Mouse (Mus musculus): ENCODE measurements around the gene Mtss1l. TPM values are rescaled to one million over a fixed set of nuclear protein-coding genes. Genes with fewer than 3 reads are reported as not detected.

Gene Mtss1l
- polyA plus RNA-seq, 1 experiment from 2014 or later: 3.7 TPM

DNA sequence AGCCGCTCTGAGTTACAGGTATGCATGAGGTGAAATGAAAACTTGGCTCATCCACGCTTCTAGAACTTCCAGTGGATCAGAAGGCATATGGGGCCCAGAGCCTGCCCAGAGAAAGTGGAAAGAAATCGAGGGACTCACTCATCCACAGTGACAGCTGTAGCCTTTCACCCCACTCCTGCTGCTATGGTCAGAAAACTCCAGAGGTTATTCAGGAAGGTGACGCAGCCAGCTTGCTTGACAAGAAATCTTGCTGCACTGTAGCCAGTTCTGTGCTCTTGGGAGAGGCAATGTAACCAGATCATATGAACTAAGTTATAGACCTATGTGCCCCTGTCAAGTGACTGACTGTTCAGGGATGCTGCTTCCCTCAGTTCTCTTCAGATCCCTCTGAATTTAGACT, 25.2 kb upstream of the Mtss1l start:
- Histone ChIP-seq H3K36me3 (peaks cover 72% of the 10 kb centered on the region), H3K4me2 (no peak overlapping the region), H3K27me3 (replicated peaks) (no peaks in the 10 kb centered on the region), H3K27ac (no peak overlapping the region), H3K9ac (no peak overlapping the region), H3K4me3 (no peak overlapping the region), H3K9me3 (replicated peaks) (no peaks in the 10 kb centered on the region), H3K4me1 (no peaks in the 10 kb centered on the region)
- ATAC-seq: no peak
- WGBS (ENCODE audit: insufficient replicate concordance): 74% methylated on average over 4 of the region's 4 CpGs

DNA sequence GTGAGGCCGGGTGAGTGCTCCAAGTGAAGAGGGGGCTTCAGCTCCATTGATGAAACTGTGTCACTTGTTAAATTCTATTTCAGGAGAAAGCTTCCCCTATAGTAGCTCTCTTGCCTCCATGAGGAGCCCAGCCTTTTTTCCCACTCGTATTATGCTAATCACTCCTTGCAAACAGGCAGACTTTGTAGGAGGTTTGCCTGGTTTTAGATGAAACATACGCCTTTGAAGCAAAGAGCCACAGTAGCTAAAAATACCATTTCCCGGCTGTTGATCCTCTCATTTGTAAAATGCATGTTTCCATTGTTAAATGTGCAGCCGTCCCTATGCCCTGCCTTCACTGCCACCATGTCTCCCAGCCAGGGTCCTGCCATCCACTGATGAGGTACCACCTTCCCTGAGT, 23.7 kb upstream of the Mtss1l start:
- H3K4me1 ChIP-seq: no peaks in the 10 kb centered on the region
- no peaks in the 10 kb centered on the region for H3K9me3 ChIP-seq (replicated peaks)
- no peak overlapping the region for H3K4me2 ChIP-seq
- no peak overlapping the region for H3K4me3 ChIP-seq
- ATAC-seq: no peak
- no peaks in the 10 kb centered on the region for H3K27me3 ChIP-seq (replicated peaks)
- H3K36me3 ChIP-seq: peaks cover 70% of the 10 kb centered on the region
- no peak overlapping the region for H3K27ac ChIP-seq
- WGBS (ENCODE audit: insufficient replicate concordance): 75% methylated on average over 5 of the region's 5 CpGs
- H3K9ac ChIP-seq: no peak overlapping the region

DNA sequence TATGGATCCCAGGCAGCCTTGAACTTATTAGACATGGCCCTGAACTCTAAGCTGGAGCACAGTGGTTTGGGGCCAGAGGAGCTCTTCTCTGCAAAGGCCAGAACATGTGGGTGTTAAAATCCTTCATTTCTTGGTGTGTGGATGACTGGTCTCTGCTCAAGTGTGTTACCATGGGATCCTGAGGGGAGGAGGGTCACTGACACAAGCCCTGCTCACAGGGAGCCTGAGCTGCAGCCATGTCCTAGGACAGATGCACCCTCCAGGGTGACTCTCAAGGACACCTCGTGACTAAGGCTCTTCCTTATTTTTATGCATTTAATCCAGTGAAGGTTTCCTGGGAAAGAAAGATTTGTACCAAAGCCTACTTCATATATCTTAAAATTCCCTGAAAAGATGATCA, 23.2 kb upstream of the Mtss1l start:
- H3K4me3 ChIP-seq: no peak overlapping the region
- ATAC-seq: no peak
- no peak overlapping the region for H3K27ac ChIP-seq
- no peaks in the 10 kb centered on the region for H3K4me1 ChIP-seq
- H3K27me3 ChIP-seq (replicated peaks): no peaks in the 10 kb centered on the region
- no peaks in the 10 kb centered on the region for H3K9me3 ChIP-seq (replicated peaks)
- H3K4me2 ChIP-seq: no peak overlapping the region
- H3K36me3 ChIP-seq: peaks cover 68% of the 10 kb centered on the region
- 63% methylated on average over 1 of the region's 1 CpGs for WGBS (ENCODE audit: insufficient replicate concordance)
- H3K9ac ChIP-seq: no peak overlapping the region

DNA sequence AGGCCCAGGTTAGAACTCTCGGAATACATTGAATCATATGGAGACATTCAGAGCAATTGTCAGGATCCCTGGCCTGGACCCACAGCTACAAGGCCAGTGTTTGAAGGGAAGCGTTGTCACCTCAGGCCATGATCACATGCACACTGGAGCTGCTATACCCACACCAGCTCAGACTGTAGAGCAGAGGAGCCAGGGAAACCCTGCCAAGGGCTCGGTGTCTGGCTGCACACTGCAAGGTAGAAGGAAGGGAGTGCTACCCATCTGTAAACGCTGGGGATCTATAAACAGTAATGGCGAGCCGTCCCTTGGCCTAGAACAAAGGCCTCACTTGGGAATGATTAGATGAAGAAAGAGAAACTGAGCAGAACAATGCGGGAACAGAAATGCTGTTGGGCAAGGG, 21.8 kb upstream of the Mtss1l start:
- 85% methylated on average over 7 of the region's 7 CpGs for WGBS (ENCODE audit: insufficient replicate concordance)
- Histone ChIP-seq H3K27me3 (replicated peaks) (no peaks in the 10 kb centered on the region), H3K4me2 (no peak overlapping the region), H3K9me3 (replicated peaks) (no peaks in the 10 kb centered on the region), H3K36me3 (peaks cover 62% of the 10 kb centered on the region), H3K9ac (no peak overlapping the region), H3K4me3 (no peak overlapping the region), H3K27ac (no peak overlapping the region), H3K4me1 (no peaks in the 10 kb centered on the region)
- ATAC-seq: no peak

DNA sequence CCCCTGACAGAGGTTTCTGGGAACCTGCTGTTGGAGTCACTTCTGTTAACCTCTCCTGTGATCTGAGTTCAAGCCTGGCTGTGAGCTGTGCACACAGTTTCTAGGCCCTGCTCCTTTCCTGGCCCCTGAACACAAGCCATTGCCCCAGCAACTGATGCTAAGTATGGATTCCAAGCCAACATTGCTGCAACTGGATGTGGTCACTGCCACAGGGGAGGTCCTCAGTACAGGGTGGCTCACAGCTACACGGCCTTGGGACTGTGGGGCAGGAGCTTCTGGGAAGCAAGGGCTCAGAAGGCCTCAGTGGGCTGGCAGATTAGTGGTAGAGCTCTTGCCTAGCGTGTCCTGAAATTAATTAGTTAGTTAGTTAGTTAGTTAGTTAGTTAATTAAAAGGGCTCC, 20.7 kb upstream of the Mtss1l start:
- WGBS (ENCODE audit: insufficient replicate concordance): 79% methylated on average over 2 of the region's 2 CpGs
- no peak for ATAC-seq
- no peak overlapping the region for H3K27ac ChIP-seq

DNA sequence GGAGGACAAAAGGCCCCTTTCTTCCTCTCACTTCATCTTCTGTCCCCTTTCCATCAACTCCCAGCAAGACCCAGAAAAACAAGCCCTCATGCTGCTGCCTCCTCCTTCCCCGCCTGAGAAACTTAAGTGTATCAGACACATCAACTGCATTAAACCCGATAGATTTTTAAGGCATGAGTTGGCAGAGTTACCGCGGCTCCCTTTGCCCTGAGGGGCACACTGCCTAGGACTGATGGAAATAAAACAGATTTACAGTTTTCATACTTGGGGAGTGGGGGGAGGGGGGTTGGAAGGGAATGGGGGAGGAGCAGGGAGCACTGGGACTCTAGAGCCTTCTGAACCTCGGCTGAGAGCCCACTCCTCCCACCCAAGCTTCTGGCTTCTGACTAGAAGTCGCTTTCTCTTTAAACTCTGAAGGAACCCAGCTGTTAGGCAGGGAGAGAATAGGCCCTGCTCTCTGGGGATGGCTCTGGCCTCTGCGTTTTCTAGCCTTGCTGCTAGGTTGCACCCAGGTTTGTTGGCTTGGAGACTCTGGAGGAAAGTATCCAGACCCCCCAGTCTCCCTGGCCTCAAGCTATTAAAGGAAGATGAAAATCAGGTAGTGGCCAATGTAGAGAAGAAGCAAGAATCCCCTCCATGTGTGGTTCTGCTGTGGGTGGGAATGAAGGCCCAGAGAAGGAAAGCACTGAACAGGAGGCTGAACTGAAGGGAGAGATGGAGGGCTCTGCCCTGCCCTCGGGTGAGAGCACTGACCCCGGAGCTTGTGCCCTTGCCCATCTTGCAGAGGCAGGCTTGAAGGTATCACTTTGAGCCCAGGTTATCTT, 18.4 kb upstream of the Mtss1l start:
- Histone ChIP-seq H3K4me3 (no peak overlapping the region), H3K4me1 (no peaks in the 10 kb centered on the region)
- 68% methylated on average over 9 of the region's 9 CpGs for WGBS (ENCODE audit: insufficient replicate concordance)

More for the DNA sequence above, 20.7 kb upstream of the Mtss1l start:
- Histone ChIP-seq H3K4me2 (no peak overlapping the region), H3K36me3 (peaks cover 56% of the 10 kb centered on the region), H3K9me3 (replicated peaks) (no peaks in the 10 kb centered on the region), H3K4me1 (no peaks in the 10 kb centered on the region), H3K27me3 (replicated peaks) (no peaks in the 10 kb centered on the region), H3K4me3 (no peak overlapping the region), H3K9ac (no peak overlapping the region)

DNA sequence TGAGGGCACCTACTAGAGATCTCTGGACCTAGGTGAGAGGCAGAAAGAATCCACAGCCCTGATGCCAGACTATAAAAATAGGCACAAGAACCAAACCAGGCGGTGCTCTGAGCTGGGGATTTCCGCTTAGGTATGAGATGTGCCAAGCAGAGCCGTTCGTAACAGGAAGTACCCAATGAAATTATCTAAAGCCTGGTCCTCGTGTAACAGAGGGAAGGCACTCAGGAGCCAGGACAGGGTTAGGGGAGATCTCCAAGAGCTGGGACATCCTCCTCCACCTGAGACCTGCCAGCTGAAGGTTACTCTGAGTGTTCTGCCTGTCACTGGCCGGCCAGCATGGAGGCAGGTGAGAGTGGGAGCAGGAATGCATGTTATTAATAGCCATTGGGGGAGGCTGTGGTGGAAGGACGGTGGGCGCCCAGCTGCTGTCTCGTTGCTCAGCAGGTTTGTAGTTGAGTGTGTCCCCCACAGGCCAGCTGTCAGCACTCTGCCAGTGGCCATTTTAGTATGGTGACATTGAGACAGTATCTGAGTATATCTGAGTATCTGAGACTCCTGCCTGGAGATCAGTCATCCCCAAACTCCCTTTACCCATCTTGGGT, 17.7 kb upstream of the Mtss1l start:
- WGBS (ENCODE audit: insufficient replicate concordance): 76% methylated on average over 9 of the region's 9 CpGs
- no peaks in the 10 kb centered on the region for H3K27me3 ChIP-seq (replicated peaks)
- no peaks in the 10 kb centered on the region for H3K9me3 ChIP-seq (replicated peaks)
- H3K4me3 ChIP-seq: no peak overlapping the region
- peaks cover 40% of the 10 kb centered on the region for H3K36me3 ChIP-seq
- no peak overlapping the region for H3K4me2 ChIP-seq
- no peaks in the 10 kb centered on the region for H3K4me1 ChIP-seq
- H3K9ac ChIP-seq: no peak overlapping the region
- H3K27ac ChIP-seq: no peak overlapping the region
- no peak for ATAC-seq

More for the DNA sequence above, 18.4 kb upstream of the Mtss1l start:
- no peak for ATAC-seq
- Histone ChIP-seq H3K9me3 (replicated peaks) (no peaks in the 10 kb centered on the region), H3K36me3 (peaks cover 40% of the 10 kb centered on the region), H3K9ac (no peak overlapping the region), H3K27me3 (replicated peaks) (no peaks in the 10 kb centered on the region), H3K4me2 (no peak overlapping the region), H3K27ac (no peak overlapping the region)

DNA sequence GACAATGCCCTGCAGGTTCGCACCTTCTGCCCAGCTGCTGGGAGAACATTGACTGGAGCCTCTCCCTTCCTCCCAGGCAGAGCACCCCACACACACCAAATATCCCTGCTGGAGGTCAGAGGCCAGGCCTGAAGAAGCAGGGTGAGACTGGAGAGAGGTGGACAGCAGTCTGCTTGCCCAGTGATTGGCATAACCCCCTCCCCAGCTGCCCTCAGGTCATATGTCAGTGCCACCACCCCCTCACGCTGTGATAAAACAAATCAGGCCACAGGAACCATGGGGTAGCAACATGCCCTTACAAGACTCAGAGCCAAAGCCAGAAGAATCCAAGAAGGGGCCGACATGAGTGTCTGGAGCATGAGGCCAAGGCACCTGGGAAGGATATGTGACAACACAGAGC, 17.2 kb upstream of the Mtss1l start:
- Histone ChIP-seq H3K9me3 (replicated peaks) (no peaks in the 10 kb centered on the region), H3K4me2 (no peak overlapping the region), H3K36me3 (peaks cover 39% of the 10 kb centered on the region), H3K9ac (no peak overlapping the region), H3K4me3 (no peak overlapping the region), H3K27ac (no peak overlapping the region), H3K4me1 (no peaks in the 10 kb centered on the region), H3K27me3 (replicated peaks) (no peaks in the 10 kb centered on the region)
- 80% methylated on average over 3 of the region's 3 CpGs for WGBS (ENCODE audit: insufficient replicate concordance)
- no peak for ATAC-seq

DNA sequence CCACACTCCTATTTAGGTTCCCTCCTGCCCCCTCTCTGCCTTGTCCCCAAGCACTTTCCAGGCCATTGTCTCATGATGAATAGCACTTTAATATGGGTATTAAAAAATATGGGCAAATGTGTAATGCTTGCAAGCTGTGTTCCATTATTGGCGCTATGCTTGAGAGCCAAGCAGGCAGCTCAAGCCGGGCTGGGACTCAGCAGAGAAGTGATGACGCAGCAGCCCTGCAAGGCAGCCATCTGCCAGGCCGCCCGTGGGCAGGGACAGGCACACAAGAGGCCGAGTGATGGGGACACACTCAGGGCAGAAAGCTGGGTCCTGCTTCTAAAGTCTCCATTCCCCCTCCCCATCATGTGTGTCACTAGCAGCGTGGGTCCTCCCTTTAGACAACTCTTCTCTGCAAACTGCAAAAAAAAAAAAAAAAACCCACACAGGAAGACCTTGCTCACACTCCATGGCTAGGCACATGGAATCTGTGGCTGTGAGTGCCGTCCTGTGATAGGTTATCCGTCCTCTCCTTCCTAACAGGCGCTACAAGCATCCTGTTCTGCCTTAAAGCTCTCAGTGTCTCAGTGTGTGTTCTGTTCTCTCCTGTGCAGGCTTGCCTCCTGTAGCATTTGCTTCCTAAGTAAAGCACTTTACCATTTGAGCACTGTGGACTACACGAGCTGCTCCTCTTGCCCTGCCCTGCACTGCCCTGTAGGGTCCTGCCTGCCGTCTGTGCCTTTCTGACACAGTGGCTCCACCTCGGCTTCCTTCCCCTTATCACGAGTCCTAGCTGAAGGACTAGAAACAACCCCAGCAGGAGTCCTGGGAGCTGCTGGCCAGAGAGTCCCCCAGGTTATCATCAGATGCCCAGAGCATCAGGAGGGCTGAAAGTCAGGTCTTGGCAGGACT, 15.6 kb upstream of the Mtss1l start:
- WGBS (ENCODE audit: insufficient replicate concordance): 61% methylated on average over 14 of the region's 14 CpGs
- no peak for ATAC-seq
- Histone ChIP-seq H3K36me3 (peaks cover 37% of the 10 kb centered on the region), H3K4me3 (no peak overlapping the region), H3K4me2 (no peak overlapping the region), H3K9me3 (replicated peaks) (no peaks in the 10 kb centered on the region), H3K9ac (no peak overlapping the region), H3K27ac (no peak overlapping the region), H3K4me1 (no peaks in the 10 kb centered on the region), H3K27me3 (replicated peaks) (no peaks in the 10 kb centered on the region)

DNA sequence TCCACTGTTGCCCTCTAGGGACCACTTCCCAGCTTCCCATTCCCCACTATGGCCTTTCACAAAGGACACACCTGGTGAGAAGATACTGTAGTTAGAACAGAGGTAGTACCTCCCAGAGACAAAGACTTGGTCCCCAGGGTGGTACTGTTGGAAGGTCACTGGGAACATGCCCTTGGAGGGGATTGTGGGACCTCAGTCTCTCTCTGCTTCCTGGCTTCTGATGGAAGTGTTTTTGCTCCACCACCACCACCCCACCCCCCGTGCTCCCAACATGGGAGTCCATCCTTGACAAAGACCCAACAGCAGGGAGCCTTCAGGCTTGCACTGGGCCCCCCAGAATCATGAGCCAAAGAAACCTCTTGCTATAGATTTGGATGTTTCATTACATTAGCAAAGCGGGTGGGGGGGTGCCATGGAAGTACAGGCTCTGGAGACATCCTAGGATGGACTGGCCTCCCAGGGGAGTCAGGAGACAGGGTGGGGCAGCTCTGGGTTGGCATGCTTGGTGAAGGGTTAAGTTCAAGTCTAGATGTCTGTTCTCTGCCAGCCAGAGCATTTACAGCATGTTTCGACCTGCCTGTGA, 14.9 kb upstream of the Mtss1l start:
- Histone ChIP-seq H3K4me1 (no peaks in the 10 kb centered on the region), H3K4me3 (no peak overlapping the region), H3K4me2 (no peak overlapping the region), H3K27me3 (replicated peaks) (no peaks in the 10 kb centered on the region), H3K9ac (no peak overlapping the region), H3K36me3 (peaks cover 39% of the 10 kb centered on the region), H3K9me3 (replicated peaks) (no peaks in the 10 kb centered on the region), H3K27ac (no peak overlapping the region)
- WGBS (ENCODE audit: insufficient replicate concordance): 85% methylated on average over 3 of the region's 3 CpGs
- ATAC-seq: no peak

DNA sequence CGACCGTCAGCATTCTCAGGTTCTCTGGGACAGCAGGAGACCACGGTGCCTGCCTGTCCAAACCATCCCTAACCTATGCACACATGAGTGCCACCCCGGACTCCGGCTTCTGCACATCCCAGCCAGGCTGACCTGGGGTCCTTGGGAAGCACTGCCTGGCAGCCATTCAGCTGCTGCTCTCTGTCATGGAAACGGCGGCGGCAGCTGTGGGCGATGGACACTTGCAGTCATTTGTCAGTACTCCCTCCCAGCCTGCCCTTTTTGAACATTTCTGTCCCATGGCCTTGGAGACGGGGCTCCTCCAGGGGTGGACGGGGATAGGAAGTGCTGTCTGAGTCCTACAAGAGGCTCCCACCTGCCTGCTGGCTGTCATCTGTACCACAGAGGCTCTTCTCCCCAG, 12.8 kb upstream of the Mtss1l start:
- Histone ChIP-seq H3K27me3 (replicated peaks) (no peaks in the 10 kb centered on the region), H3K36me3 (peaks cover 55% of the 10 kb centered on the region), H3K27ac (no peak overlapping the region), H3K4me1 (no peaks in the 10 kb centered on the region), H3K9me3 (replicated peaks) (no peaks in the 10 kb centered on the region), H3K4me2 (no peak overlapping the region), H3K9ac (no peak overlapping the region), H3K4me3 (no peak overlapping the region)
- ATAC-seq: no peak
- WGBS (ENCODE audit: insufficient replicate concordance): 88% methylated on average over 11 of the region's 11 CpGs

DNA sequence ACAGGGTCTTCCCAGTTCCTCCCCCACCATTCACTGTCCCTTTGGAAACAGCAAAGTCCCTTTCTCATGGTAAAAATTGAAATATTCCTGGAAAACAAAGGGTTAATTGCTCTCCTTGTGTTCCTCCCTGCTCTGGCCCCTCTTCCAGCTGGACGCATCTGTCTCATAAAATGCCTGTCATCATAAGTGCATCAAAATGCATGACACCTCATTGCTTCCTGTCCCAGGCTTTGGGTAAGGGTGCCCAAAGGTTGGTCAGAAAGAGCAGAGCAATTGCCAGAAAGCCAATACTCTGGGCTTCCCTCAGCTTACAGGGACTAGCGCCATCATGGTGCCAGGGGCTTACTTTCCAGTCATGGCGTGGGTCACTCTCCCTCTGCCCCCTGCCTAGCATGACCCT, 10.7 kb upstream of the Mtss1l start:
- Histone ChIP-seq H3K4me3 (no peak overlapping the region), H3K27ac (no peak overlapping the region), H3K4me2 (no peak overlapping the region), H3K9ac (no peak overlapping the region), H3K36me3 (peaks cover 69% of the 10 kb centered on the region), H3K27me3 (replicated peaks) (no peaks in the 10 kb centered on the region), H3K9me3 (replicated peaks) (no peaks in the 10 kb centered on the region), H3K4me1 (no peaks in the 10 kb centered on the region)
- ATAC-seq: no peak
- 77% methylated on average over 3 of the region's 3 CpGs for WGBS (ENCODE audit: insufficient replicate concordance)

Measured in liver, embryonic 12.5 days (tissue).